Mouse (Mus musculus) megakaryocyte, embryonic 14.5 days (primary cell): Measurements from ENCODE around the gene Caps2. TPM values are rescaled to one million over a fixed set of nuclear protein-coding genes. Genes with fewer than 3 reads are reported as not detected.
A peak's percentile ranks its signal among the peaks of the same experiment; 100 is the strongest.
"Not testable (repeated sequence)": the region's sequence is repeated elsewhere in the genome, so short reads cannot be mapped to it uniquely, and the experiment has no call there.

Source experiments
- H3K27me3 ChIP-seq: replicated peaks from 2 replicates; pipeline ENCODE3; 2012; ENCODE audit warnings: inconsistent platforms
- H3K36me3 ChIP-seq: replicated peaks from 2 replicates; pipeline ENCODE3; 2012; ENCODE audit warnings: low read length, inconsistent platforms, mixed read lengths
- H3K4me1 ChIP-seq: 2 replicates; pipeline ENCODE4 v1.6.1; 2012; ENCODE audit warnings: inconsistent platforms
- H3K4me3 ChIP-seq: replicated peaks from 2 replicates; pipeline ENCODE3; 2012; ENCODE audit warnings: moderate library complexity, mild to moderate bottlenecking, inconsistent platforms
- H3K9me3 ChIP-seq: 2 replicates; pipeline ENCODE4 v1.6.1; 2012; ENCODE audit warnings: inconsistent platforms
- FLI1 ChIP-seq: IDR thresholded peaks from 2 replicates; pipeline ENCODE4 v1.6.1; 2012; ENCODE audit warnings: low read length, inconsistent platforms, mixed read lengths
- GATA1 ChIP-seq: IDR thresholded peaks from 3 replicates; pipeline ENCODE4 v1.6.1; 2012; ENCODE audit warnings: mixed read lengths, low read length, inconsistent platforms, borderline replicate concordance
- polyA plus RNA-seq: library from polyadenylated mRNA; stranded (reverse); fragments of >175 nt; gene quantifications from 2 replicates; pipeline ENCODE4 v1.2.3, GENCODE M21; 2012; ENCODE audit warnings: low replicate concordance; ENCODE audit not compliant: insufficient read depth

Gene Caps2
- not detected in 2 replicates for polyA plus RNA-seq

GRCm38 (mm10) chr10:112163168-112163766 is at the start of gene Caps2:
Gene Caps2 (plus strand): TSS chr10:112163621.
- H3K9me3 ChIP-seq: no peaks in the 10 kb centered on the region
- peaks cover 4% of the 10 kb centered on the region; the same call in 1 of the 2 replicates for H3K4me1 ChIP-seq
- no peaks in the 10 kb centered on the region for H3K36me3 ChIP-seq
- H3K27me3 ChIP-seq: no peaks in the 10 kb centered on the region
- TF ChIP-seq GATA1 (no peak), FLI1 (no peak)
- H3K4me3 ChIP-seq: no peak within 1 kb of the TSS

GRCm38 (mm10) chr10:112125090-112125489 is 38.3 kb upstream of the Caps2 start:
- not testable (repeated sequence) for H3K36me3 ChIP-seq, H3K27me3 ChIP-seq, H3K9me3 ChIP-seq, H3K4me3 ChIP-seq, H3K4me1 ChIP-seq

- not testable (repeated sequence) for H3K4me3 ChIP-seq, H3K27me3 ChIP-seq, H3K9me3 ChIP-seq, H3K4me1 ChIP-seq, H3K36me3 ChIP-seq
Observed at GRCm38 (mm10) chr10:112127682-112128230, 35.7 kb upstream of the Caps2 start.

- H3K36me3 ChIP-seq: no peaks in the 10 kb centered on the region
- no peak overlapping the region for H3K4me3 ChIP-seq
- TF ChIP-seq FLI1: no peak
- TF ChIP-seq GATA1: no peak
- no peaks in the 10 kb centered on the region for H3K4me1 ChIP-seq
- H3K9me3 ChIP-seq: no peaks in the 10 kb centered on the region
- no peaks in the 10 kb centered on the region for H3K27me3 ChIP-seq
Observed at GRCm38 (mm10) chr10:112132194-112132593, 31.2 kb upstream of the Caps2 start.

- Histone ChIP-seq H3K4me3 (peak overlapping the region; percentile 46), H3K4me1 (no peaks in the 10 kb centered on the region), H3K9me3 (no peaks in the 10 kb centered on the region), H3K36me3 (no peaks in the 10 kb centered on the region), H3K27me3 (no peaks in the 10 kb centered on the region)
- TF ChIP-seq FLI1 (no peak), GATA1 (no peak)
Observed at GRCm38 (mm10) chr10:112138050-112138870, 25.2 kb upstream of the Caps2 start.

- Histone ChIP-seq H3K9me3 (no peaks in the 10 kb centered on the region), H3K36me3 (no peaks in the 10 kb centered on the region), H3K4me1 (no peaks in the 10 kb centered on the region), H3K4me3 (peak overlapping the region; percentile 80), H3K27me3 (no peaks in the 10 kb centered on the region)
- TF ChIP-seq FLI1: no peak
- no peak for TF ChIP-seq GATA1
Observed at GRCm38 (mm10) chr10:112138871-112139430, 24.5 kb upstream of the Caps2 start.

- no peaks in the 10 kb centered on the region for H3K27me3 ChIP-seq
- TF ChIP-seq FLI1 (no peak), GATA1 (no peak)
- no peaks in the 10 kb centered on the region for H3K4me1 ChIP-seq
Observed at GRCm38 (mm10) chr10:112139834-112140233, 23.6 kb upstream of the Caps2 start.

GRCm38 (mm10) chr10:112159882-112160560 is 3.4 kb upstream of the Caps2 start, which contains the start of gene Glipr1l3:
Gene Glipr1l3 (minus strand): TSS chr10:112160327.
- peak within 1 kb of the TSS; percentile 51 for H3K4me3 ChIP-seq
- not testable (repeated sequence) for H3K27me3 ChIP-seq, H3K36me3 ChIP-seq, H3K9me3 ChIP-seq, H3K4me1 ChIP-seq

More at GRCm38 (mm10) chr10:112139834-112140233, 23.6 kb upstream of the Caps2 start:
- H3K36me3 ChIP-seq: no peaks in the 10 kb centered on the region
- no peaks in the 10 kb centered on the region for H3K9me3 ChIP-seq
- H3K4me3 ChIP-seq: no peak overlapping the region

- H3K36me3 ChIP-seq, H3K27me3 ChIP-seq, H3K4me1 ChIP-seq, H3K4me3 ChIP-seq, H3K9me3 ChIP-seq: not testable (repeated sequence)
Observed at GRCm38 (mm10) chr10:112177027-112177426, 13.6 kb downstream of the Caps2 start.

GRCm38 (mm10) chr10:112193919-112194318 is 30.5 kb downstream of the Caps2 start:
- not testable (repeated sequence) for H3K36me3 ChIP-seq, H3K9me3 ChIP-seq, H3K4me3 ChIP-seq, H3K4me1 ChIP-seq, H3K27me3 ChIP-seq
